8 mouse cellular contexts compared by ENCODE assay signal in the genomic region with DNA sequence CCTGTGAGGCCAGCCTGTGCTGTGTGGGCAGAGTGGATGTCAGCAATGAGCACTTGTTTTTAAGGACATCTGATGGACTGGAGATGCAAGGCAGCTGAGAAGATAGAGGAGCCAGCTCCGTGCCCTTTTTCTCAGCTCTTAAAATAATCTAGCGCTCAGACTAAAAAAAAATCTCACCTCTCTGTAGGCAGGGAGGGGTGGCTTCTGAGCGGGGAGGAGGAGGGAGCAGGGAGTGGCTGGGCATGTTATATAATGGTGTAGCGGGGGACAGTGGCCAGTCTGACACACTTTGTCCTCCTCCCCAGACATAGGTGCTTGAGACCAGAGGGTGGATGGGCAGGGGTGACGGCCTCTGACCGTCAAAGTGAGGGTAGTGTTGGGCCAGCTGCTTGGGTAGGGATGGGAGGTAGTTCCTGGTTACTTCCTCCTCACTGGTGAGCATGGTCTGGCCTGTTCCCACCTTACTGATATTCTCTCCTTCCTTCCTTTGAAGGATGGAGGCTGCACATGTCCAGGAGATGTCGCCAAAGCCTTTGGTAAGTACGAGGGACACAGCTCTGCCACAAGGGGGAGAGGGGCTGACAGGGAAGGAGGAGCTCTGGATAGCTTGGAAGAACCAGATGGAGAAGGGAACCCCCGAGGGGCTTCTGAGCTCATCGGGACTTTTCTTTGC. TPM values are rescaled to one million over a fixed set of nuclear protein-coding genes. Genes with fewer than 3 reads are reported as not detected.
DNase-seq lines count a peak whose midpoint lies in the region; ATAC-seq lines count a peak whose summit lies in the region.

No protein-coding gene starts in this region.

- peak; percentile 91 for DNase-seq in embryo, embryonic 10.5 days (ENCODE audit: low spot score)
- DNase-seq in gastrocnemius, postnatal 36 days = peak; percentile 47 to 49
- DNase-seq in induced T-regulatory cell, adult 2 months (ENCODE audit: low read depth) = peak; percentile 14
- peak; percentile 65 to 84 for DNase-seq in left cerebral cortex, adult 9 months (ENCODE audit: low spot score in 2 of 2)
- DNase-seq in lung, postnatal 4 days = peak; percentile 67 to 72
- peak; percentile 66 to 79 for DNase-seq in right cerebral cortex, postnatal 36 days (ENCODE audit: low spot score in 2 of 2)

- no peaks in the 10 kb centered on the region for H3K9me3 ChIP-seq in erythroblast, embryonic 14.5 days (ENCODE audit: control insufficient read depth, low read length)

- no peak for ATAC-seq in erythroblast, adult 5-6 weeks (replicated peaks; ENCODE audit: low FRiP score, poor library complexity, severe bottlenecking)

- intact Hi-C loops in gastrocnemius, postnatal 36 days (cut with DNase I) = loop anchor here (2.0 kb wide), 1 partner anchor 30 kb away; no protein-coding TSS in a partner anchor

- H3K27me3 ChIP-seq in erythroblast, embryonic 14.5 days (ENCODE audit: control insufficient read depth) = no peaks in the 10 kb centered on the region

- peaks cover 90% of the 10 kb centered on the region for H3K4me1 ChIP-seq in erythroblast, embryonic 14.5 days (ENCODE audit: control insufficient read depth)

- peak overlapping the region; percentile 4 for H3K4me3 ChIP-seq in erythroblast, embryonic 14.5 days (replicated peaks)

- peaks cover 98% of the 10 kb centered on the region for H3K36me3 ChIP-seq in erythroblast, embryonic 14.5 days (ENCODE audit: control insufficient read depth)

RNA-seq across cellular contexts. Expression of a gene that starts 31.4 kb away (rescaled TPM):
- 229 and 320 TPM in 2 replicates for polyA plus RNA-seq in erythroblast, embryonic 14.5 days (2012)
- total RNA-seq in erythroblast, adult 5-6 weeks (2015; ENCODE audit: low replicate concordance) = 0.96 and 1.3 TPM in 2 replicates
- 2.4 and 4.6 TPM in 2 replicates for total RNA-seq in erythroblast, adult 5-6 weeks (2017; ENCODE audit: low replicate concordance)
- total RNA-seq in gastrocnemius, postnatal 36 days (2021) = 100 to 1,000 TPM; 157 to 197 TPM

Comparison
In these comparisons a context has a peak if more than half of its experiments do, and no peak if none do; other contexts are left out.
1. DNase-seq: peak in every context shown above with its lines; median percentile 91 in embryo, embryonic 10.5 days; 74 in left cerebral cortex, adult 9 months; 72 in right cerebral cortex, postnatal 36 days; 70 in lung, postnatal 4 days; 48 in gastrocnemius, postnatal 36 days; 14 in induced T-regulatory cell, adult 2 months.
2. RNA of a gene that starts 31.4 kb away (total RNA-seq): 157 to 197 TPM in gastrocnemius, postnatal 36 days; 0.96 to 4.6 TPM in erythroblast, adult 5-6 weeks; every median in the first group is over 10 times any median in the second.